Mouse (Mus musculus): ENCODE measurements around the gene Igf1r.
A peak's percentile ranks its signal among the peaks of the same experiment; 100 is the strongest.
"Not testable (repeated sequence)": the region's sequence is repeated elsewhere in the genome, so short reads cannot be mapped to it uniquely, and the experiment has no call there.

The Igf1r gene

DNA sequence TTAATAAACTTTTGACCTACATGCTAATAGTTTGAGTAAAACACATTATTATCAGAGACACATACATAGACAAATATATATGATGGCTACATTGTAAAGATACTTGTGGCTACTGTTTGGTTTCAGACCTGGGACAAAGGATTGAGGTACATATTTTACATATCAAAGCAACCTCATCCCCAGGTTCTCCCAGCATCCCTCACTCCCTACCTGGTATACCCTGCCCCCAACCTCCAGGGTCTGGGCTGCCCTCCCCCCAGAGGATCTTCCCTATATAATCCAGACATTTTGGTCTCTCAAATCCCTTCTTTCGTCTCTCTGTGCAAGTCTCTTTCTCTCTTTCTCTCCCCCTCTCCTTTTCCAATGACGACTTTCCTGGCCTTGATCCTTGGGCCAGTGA, 321.6 kb downstream of the Igf1r start:
- no peak for DNase-seq (ENCODE audit: low read depth)

DNA sequence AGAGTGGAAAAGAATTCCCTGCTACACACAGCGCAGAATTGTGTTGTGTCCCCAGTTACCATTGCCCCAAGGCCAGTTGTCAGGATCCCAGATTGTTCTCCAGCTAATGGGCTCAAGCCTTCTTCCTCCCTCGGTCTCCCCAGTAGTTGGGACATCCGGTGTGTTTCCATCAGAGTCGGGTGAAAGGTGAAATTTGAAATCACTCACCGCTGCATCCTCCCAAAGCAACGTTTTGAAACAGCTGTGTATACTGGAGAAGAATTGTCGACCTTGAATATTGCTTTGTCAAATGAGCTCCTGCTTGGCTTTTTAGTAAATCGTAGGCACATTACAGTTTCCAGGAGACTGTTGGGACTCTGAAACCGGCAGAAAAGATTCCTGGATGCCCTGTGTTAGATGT, 322.3 kb downstream of the Igf1r start:
- DNase-seq (ENCODE audit: low read depth) = peak; percentile 49

- not testable (repeated sequence) for DNase-seq (ENCODE audit: low read depth)
Observed at GRCm38 (mm10) chr7:68275445-68275837, 322.8 kb downstream of the Igf1r start.

DNA sequence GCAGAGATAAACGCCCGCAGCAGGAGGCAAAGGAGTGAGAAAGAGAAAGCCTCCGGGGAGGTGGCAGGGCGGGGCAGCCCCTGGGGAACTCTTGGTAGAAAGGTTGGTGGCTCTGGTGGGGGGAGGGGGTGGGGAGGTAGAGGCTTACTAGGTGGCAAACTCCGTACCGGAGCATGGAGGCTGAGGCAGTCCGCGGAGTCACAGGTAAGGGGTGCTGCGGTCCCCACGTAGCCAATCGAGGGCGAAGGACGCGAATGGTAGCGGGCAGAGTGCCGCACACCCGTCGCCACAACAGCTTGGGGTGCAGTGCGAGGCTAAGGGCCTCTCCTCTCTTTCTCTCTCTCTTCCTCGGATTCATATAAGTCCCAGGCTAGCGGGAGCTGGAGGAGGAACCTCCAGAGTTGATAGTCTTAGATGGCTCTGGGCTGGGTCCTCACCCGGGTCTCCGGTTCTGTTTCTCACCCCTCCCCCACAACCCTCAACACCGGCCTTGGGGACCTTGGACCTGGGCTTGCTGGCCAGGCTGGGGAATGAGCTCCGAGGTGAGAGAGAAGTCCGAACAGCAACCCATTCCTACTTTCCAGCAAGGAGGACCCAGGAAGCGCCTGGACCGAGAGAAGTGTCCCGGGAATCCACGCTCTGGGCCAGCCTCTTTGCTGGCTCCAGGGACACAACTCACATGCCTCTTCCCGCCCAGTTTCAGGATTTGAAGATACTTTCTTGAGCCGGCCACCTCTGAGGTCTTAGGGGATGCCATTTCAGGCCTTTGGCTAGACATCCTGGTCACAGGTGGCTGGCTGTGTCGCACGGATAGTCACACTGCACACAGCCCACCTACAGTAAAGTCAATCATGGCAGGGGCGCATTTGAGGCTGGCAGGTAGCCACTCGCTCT, 323.5 kb downstream of the Igf1r start:
- peak; percentile 88 for DNase-seq (ENCODE audit: low read depth)

DNA sequence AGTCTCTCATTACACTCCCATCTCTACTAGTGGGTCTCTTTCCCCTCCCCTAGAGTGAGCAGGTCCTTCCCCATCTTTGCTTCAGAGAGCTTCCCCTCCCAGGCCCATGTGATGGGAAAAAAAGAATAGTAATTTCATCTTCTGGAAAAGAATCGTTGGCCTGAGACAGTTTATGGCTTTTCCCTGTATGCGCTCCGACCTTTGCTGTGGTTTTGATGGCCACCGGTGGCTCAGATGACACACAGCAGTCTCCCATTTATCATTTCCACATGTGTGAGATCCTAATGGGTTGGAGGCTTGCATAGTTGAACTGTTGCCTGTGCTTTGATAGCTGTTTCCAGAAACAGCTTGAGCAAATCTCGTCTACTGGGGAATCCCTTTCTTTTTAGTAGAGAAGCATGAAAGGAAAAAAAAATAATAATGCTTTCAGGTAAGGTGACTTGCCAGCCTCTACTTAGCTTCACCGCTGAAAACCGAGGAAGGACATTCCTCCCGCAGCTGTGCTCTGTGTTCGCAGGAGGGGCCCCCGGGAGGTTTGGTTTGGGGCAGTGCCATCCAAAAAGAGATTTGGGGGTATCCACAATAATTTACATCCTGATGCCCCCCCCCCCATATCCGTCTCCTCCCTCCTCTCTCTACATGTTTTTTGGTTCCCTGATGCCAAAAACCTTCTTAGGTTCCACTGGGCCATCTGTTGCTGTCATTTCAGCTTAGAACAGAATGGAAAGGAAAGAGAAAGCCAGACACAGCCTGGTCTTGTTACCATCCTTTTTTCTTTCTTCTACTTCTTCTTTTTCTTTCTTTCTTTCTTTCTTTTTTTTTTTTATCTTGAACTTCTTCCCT, 324.6 kb downstream of the Igf1r start:
- peak; percentile 66 for DNase-seq (ENCODE audit: low read depth)

GRCm38 (mm10) chr7:68277897-68278270, 325.3 kb downstream of the Igf1r start:
- DNase-seq (ENCODE audit: low read depth) = peak; percentile 47

- DNase-seq (ENCODE audit: low read depth) = no peak
Observed at GRCm38 (mm10) chr7:68278385-68278784, 325.8 kb downstream of the Igf1r start.

- DNase-seq (ENCODE audit: low read depth) = peak; percentile 69
Observed at GRCm38 (mm10) chr7:68278908-68279307, 326.3 kb downstream of the Igf1r start.

GRCm38 (mm10) chr7:68279481-68279880, 326.9 kb downstream of the Igf1r start:
- no peak for DNase-seq (ENCODE audit: low read depth)

GRCm38 (mm10) chr7:68280352-68280869, 327.8 kb downstream of the Igf1r start:
- DNase-seq (ENCODE audit: low read depth) = peak; percentile 77

GRCm38 (mm10) chr7:68281341-68281740, 328.7 kb downstream of the Igf1r start:
- peak; percentile 84 for DNase-seq (ENCODE audit: low read depth)

GRCm38 (mm10) chr7:68282304-68283132, 329.9 kb downstream of the Igf1r start:
- DNase-seq (ENCODE audit: low read depth) = peak; percentile 78

- not testable (repeated sequence) for DNase-seq (ENCODE audit: low read depth)
Observed at GRCm38 (mm10) chr7:68283133-68283520, 330.5 kb downstream of the Igf1r start.

Data from naive thymus-derived CD4-positive, alpha-beta T cell, adult 2 months (primary cell).